In genomic region chr12:80518757-80519620, GRCm38 (mm10) we compare ENCODE assay signal across 9 mouse cellular contexts. TPM values are rescaled to one million over a fixed set of nuclear protein-coding genes. Genes with fewer than 3 reads are reported as not detected.
DNase-seq lines count a peak whose midpoint lies in the region; ATAC-seq and TF ChIP-seq lines count a peak whose summit lies in the region.
"Had no signal": no experiment of that assay in that cellular context is flagged by ENCODE, and none has a peak within 500 bp of the region (broad histone marks: within the 10 kb centered on the region; RNA-seq: fewer than 3 reads in every experiment).

No protein-coding gene starts in this region.

- intact Hi-C loops in heart, adult 2 months (cut with DNase I), result no loop called here
- intact Hi-C loops in heart, postnatal 25 days (cut with DNase I), result loop anchor here (5.0 kb wide), 1 partner anchor 58 kb away; no protein-coding TSS in a partner anchor

- no peak for TF ChIP-seq POLR2A in heart, adult 2 months (IDR thresholded peaks at IDR 0.05; ENCODE audit: insufficient read depth, low read depth, low read length)

- H3K4me2 ChIP-seq in limb, embryonic 11.5 days (ENCODE audit: low read depth, severe bottlenecking), result peak overlapping the region; percentile 95
- H3K4me2 ChIP-seq in neural tube, embryonic 15.5 days, result peak overlapping the region; percentile 78

- no peak for TF ChIP-seq EP300 in heart, adult 2 months (IDR thresholded peaks at IDR 0.05; ENCODE audit: insufficient read depth, low read depth, low read length)

- H3K4me1 ChIP-seq in heart, adult 2 months (ENCODE audit: control insufficient read depth, insufficient read depth, low read length), result no peaks in the 10 kb centered on the region; the same call in 1 of the 2 replicates
- peaks cover 47% of the 10 kb centered on the region for H3K4me1 ChIP-seq in hindbrain, embryonic 10.5 days (replicated peaks)
- peaks cover 3% of the 10 kb centered on the region; the same call in 1 of the 2 replicates for H3K4me1 ChIP-seq in limb, embryonic 11.5 days (ENCODE audit: control insufficient read depth, insufficient read depth, low read length)
- peaks cover 47% of the 10 kb centered on the region for H3K4me1 ChIP-seq in neural tube, embryonic 15.5 days

- H3K9me3 ChIP-seq in hindbrain, embryonic 10.5 days, result no peaks in the 10 kb centered on the region
- H3K9me3 ChIP-seq in limb, embryonic 11.5 days (ENCODE audit: control insufficient read depth, low read length), result no peaks in the 10 kb centered on the region
- H3K9me3 ChIP-seq in neural tube, embryonic 15.5 days (replicated peaks), result no peaks in the 10 kb centered on the region

- peaks cover 6% of the 10 kb centered on the region; the same call in 1 of the 2 replicates for H3K27me3 ChIP-seq in heart, adult 2 months (ENCODE audit: control insufficient read depth, insufficient read depth, low read length)
- H3K27me3 ChIP-seq in hindbrain, embryonic 10.5 days (ENCODE audit: insufficient read depth, poor library complexity, severe bottlenecking), result peaks cover 80% of the 10 kb centered on the region
- peaks cover 53% of the 10 kb centered on the region for H3K27me3 ChIP-seq in limb, embryonic 11.5 days (ENCODE audit: control insufficient read depth, insufficient read depth, low read length)
- H3K27me3 ChIP-seq in neural tube, embryonic 15.5 days (replicated peaks), result peaks cover 20% of the 10 kb centered on the region

- peak overlapping the region; percentile 52 for H3K4me3 ChIP-seq in heart, adult 2 months
- peak overlapping the region; percentile 89 for H3K4me3 ChIP-seq in hindbrain, embryonic 10.5 days
- H3K4me3 ChIP-seq in limb, embryonic 11.5 days (ENCODE audit: low read depth, low read length), result peak overlapping the region; percentile 69
- peak overlapping the region; percentile 91 for H3K4me3 ChIP-seq in neural tube, embryonic 15.5 days (replicated peaks)

- under 1% methylated on average over 87 of the region's 90 CpGs for WGBS in heart, adult 2 months
- WGBS in hindbrain, embryonic 10.5 days, result under 1% methylated on average over 90 of the region's 90 CpGs
- WGBS in limb, embryonic 11.5 days, result under 1% methylated on average over 80 of the region's 90 CpGs
- WGBS in neural tube, embryonic 15.5 days, result under 1% methylated on average over 85 of the region's 90 CpGs

- no peaks in the 10 kb centered on the region for H3K79me2 ChIP-seq in heart, adult 2 months (replicated peaks; ENCODE audit: control insufficient read depth, insufficient read depth, low read length)

- H3K36me3 ChIP-seq in heart, adult 2 months (ENCODE audit: control insufficient read depth, insufficient read depth, low read length), result no peaks in the 10 kb centered on the region
- H3K36me3 ChIP-seq in hindbrain, embryonic 10.5 days, result no peaks in the 10 kb centered on the region
- no peaks in the 10 kb centered on the region for H3K36me3 ChIP-seq in limb, embryonic 11.5 days (ENCODE audit: control insufficient read depth, insufficient read depth, low read length)
- no peaks in the 10 kb centered on the region for H3K36me3 ChIP-seq in neural tube, embryonic 15.5 days

- H3K9ac ChIP-seq in heart, adult 2 months (ENCODE audit: low read depth, low read length), result peak overlapping the region; percentile 71
- H3K9ac ChIP-seq in limb, embryonic 11.5 days (ENCODE audit: low read length), result peak overlapping the region; percentile 63
- peak overlapping the region; percentile 83 for H3K9ac ChIP-seq in neural tube, embryonic 15.5 days (replicated peaks)

- peak; percentile 58; the same call in 1 of the 2 replicates for ATAC-seq in limb, embryonic 11.5 days (ENCODE audit: insufficient number of reproducible peaks, low FRiP score, low TSS enrichment, low read depth)
- peak; percentile 90 for ATAC-seq in neural tube, embryonic 15.5 days (ENCODE audit: low FRiP score)

- peak in 1 of 2 experiments; percentile 43 for DNase-seq in heart, adult 2 months
- DNase-seq in heart, postnatal 25 days (ENCODE audit: low spot score), result no peak
- DNase-seq in R1 (ENCODE audit: low read depth, low spot score), result peak; percentile 77
- peak; percentile 46 for DNase-seq in embryo, embryonic 11.5 days (ENCODE audit: low read depth, low spot score)
- DNase-seq in hindbrain, embryonic 10.5 days (ENCODE audit: low spot score), result peak; percentile 78
- DNase-seq in limb, embryonic 11.5 days (ENCODE audit: low spot score), result no peak
- no peak for DNase-seq in T-cell, adult 2 months (ENCODE audit: low spot score)

- no peak overlapping the region for H3K27ac ChIP-seq in heart, adult 2 months
- peak overlapping the region; percentile 93 for H3K27ac ChIP-seq in hindbrain, embryonic 10.5 days
- no peak overlapping the region for H3K27ac ChIP-seq in limb, embryonic 11.5 days (replicated peaks; ENCODE audit: low read depth, low read length)
- peak overlapping the region; percentile 93 for H3K27ac ChIP-seq in neural tube, embryonic 15.5 days (replicated peaks)

- TF ChIP-seq CTCF in heart, adult 2 months (IDR thresholded peaks at IDR 0.05), result no peak

RNA-seq across cellular contexts. Expression of gene Galnt16, which starts 0.9 kb away (rescaled TPM):
- 1 to 10 TPM; 2.0 to 3.0 TPM for total RNA-seq in heart, adult 2 months (2021)
- polyA plus RNA-seq in heart, adult 2 months (2012; rRNA removed), result 3.0 and 3.4 TPM in 2 replicates
- 1 to 10 TPM; 3.9 to 4.3 TPM for total RNA-seq in heart, postnatal 25 days (2021)
- polyA plus RNA-seq in hindbrain, embryonic 10.5 days (2016; fragmentation: Nextera tagmentation; extraction: Ambion mirVana), result 17.7 and 18.9 TPM in 2 replicates
- 2.8 and 3.3 TPM in 2 replicates for polyA plus RNA-seq in limb, embryonic 11.5 days (2014; fragmentation: Nextera tagmentation; extraction: Ambion mirVana)
- 32.9 and 35.0 TPM in 2 replicates for polyA plus RNA-seq in neural tube, embryonic 15.5 days (2015; fragmentation: Nextera tagmentation; extraction: Ambion mirVana)
- total RNA-seq: hematopoietic stem cell, adult 5-6 weeks had no signal

RNA-seq across cellular contexts. Expression of gene Exd2, which starts 56.1 kb away (rescaled TPM):
- total RNA-seq in heart, adult 2 months (2021), result 10 to 100 TPM; 12.9 to 16.8 TPM
- polyA plus RNA-seq in heart, adult 2 months (2012; rRNA removed), result 10.2 and 16.4 TPM in 2 replicates
- 10 to 100 TPM; 14.3 to 14.4 TPM for total RNA-seq in heart, postnatal 25 days (2021)
- 36.0 and 40.6 TPM in 2 replicates for polyA plus RNA-seq in hindbrain, embryonic 10.5 days (2016; fragmentation: Nextera tagmentation; extraction: Ambion mirVana)
- polyA plus RNA-seq in limb, embryonic 11.5 days (2014; fragmentation: Nextera tagmentation; extraction: Ambion mirVana), result 30.1 and 35.5 TPM in 2 replicates
- polyA plus RNA-seq in neural tube, embryonic 15.5 days (2015; fragmentation: Nextera tagmentation; extraction: Ambion mirVana), result 43.4 and 50.1 TPM in 2 replicates

Comparison
In these comparisons a context has a peak if more than half of its experiments do, and no peak if none do; other contexts are left out.
1. DNase-seq: peak in R1 (single experiment), embryo, embryonic 11.5 days (single experiment) and hindbrain, embryonic 10.5 days (single experiment); none in heart, postnatal 25 days (single experiment), limb, embryonic 11.5 days (single experiment) and T-cell, adult 2 months (single experiment).
2. H3K27ac ChIP-seq: peak in hindbrain, embryonic 10.5 days (single experiment) and neural tube, embryonic 15.5 days (single experiment); none in heart, adult 2 months (single experiment) and limb, embryonic 11.5 days (single experiment).
3. Peak in every context shown above with its lines, with median percentiles within 50 percentile points of each other: H3K4me3 ChIP-seq and H3K9ac ChIP-seq.